Mouse (Mus musculus) Muller cell, postnatal 12 days (primary cell): ENCODE measurements around the gene Gnptg.
"Not testable (repeated sequence)": the region's sequence is repeated elsewhere in the genome, so short reads cannot be mapped to it uniquely, and the experiment has no call there.

Source experiments
- DNase-seq: peaks from one replicate; pipeline ENCODE4 v3.0.0-alpha.2; 2015; ENCODE audit errors: inconsistent ontology term

The Gnptg gene

GRCm38 (mm10) chr17:25243131-25243780 lies 3.3 kb upstream of the Gnptg start:
- no peak for DNase-seq

GRCm38 (mm10) chr17:25235635-25236034 lies 4.3 kb downstream of the Gnptg start:
- DNase-seq: no peak

- DNase-seq: not testable (repeated sequence)
Measured at GRCm38 (mm10) chr17:25231621-25232020, 8.3 kb downstream of the Gnptg start.

GRCm38 (mm10) chr17:25230700-25231099 lies 9.2 kb downstream of the Gnptg start:
- DNase-seq: no peak

GRCm38 (mm10) chr17:25230014-25230655 lies 9.8 kb downstream of the Gnptg start:
- not testable (repeated sequence) for DNase-seq

GRCm38 (mm10) chr17:25227991-25228390 lies 11.9 kb downstream of the Gnptg start:
- no peak for DNase-seq

- no peak for DNase-seq
Measured at GRCm38 (mm10) chr17:25225659-25226058, 14.3 kb downstream of the Gnptg start.

- no peak for DNase-seq
Measured at GRCm38 (mm10) chr17:25224586-25225222, 15.2 kb downstream of the Gnptg start.

- no peak for DNase-seq
Measured at GRCm38 (mm10) chr17:25222951-25223601, 16.8 kb downstream of the Gnptg start.

- not testable (repeated sequence) for DNase-seq
Measured at GRCm38 (mm10) chr17:25222504-25222940, 17.4 kb downstream of the Gnptg start.

- peak; percentile 67 for DNase-seq
Measured at GRCm38 (mm10) chr17:25221821-25222503, 18.0 kb downstream of the Gnptg start.

GRCm38 (mm10) chr17:25220746-25221145 lies 19.2 kb downstream of the Gnptg start:
- DNase-seq: no peak

- no peak for DNase-seq
Measured at GRCm38 (mm10) chr17:25219492-25220295, 20.2 kb downstream of the Gnptg start.

- no peak for DNase-seq
Measured at GRCm38 (mm10) chr17:25218967-25219366, 21.0 kb downstream of the Gnptg start.

- no peak for DNase-seq
Measured at GRCm38 (mm10) chr17:25215431-25215830, 24.5 kb downstream of the Gnptg start.

- peak; percentile 31 for DNase-seq
Measured at GRCm38 (mm10) chr17:25211705-25212104, 28.2 kb downstream of the Gnptg start.

GRCm38 (mm10) chr17:25210680-25211466 lies 29.1 kb downstream of the Gnptg start:
- no peak for DNase-seq

GRCm38 (mm10) chr17:25210006-25210405 lies 29.9 kb downstream of the Gnptg start:
- no peak for DNase-seq

GRCm38 (mm10) chr17:25202401-25202800 lies 37.5 kb downstream of the Gnptg start:
- no peak for DNase-seq

GRCm38 (mm10) chr17:25189091-25189490 lies 50.8 kb downstream of the Gnptg start:
- no peak for DNase-seq
